Mouse (Mus musculus): ENCODE data around the gene Wwox.

Wwox gene

DNA sequence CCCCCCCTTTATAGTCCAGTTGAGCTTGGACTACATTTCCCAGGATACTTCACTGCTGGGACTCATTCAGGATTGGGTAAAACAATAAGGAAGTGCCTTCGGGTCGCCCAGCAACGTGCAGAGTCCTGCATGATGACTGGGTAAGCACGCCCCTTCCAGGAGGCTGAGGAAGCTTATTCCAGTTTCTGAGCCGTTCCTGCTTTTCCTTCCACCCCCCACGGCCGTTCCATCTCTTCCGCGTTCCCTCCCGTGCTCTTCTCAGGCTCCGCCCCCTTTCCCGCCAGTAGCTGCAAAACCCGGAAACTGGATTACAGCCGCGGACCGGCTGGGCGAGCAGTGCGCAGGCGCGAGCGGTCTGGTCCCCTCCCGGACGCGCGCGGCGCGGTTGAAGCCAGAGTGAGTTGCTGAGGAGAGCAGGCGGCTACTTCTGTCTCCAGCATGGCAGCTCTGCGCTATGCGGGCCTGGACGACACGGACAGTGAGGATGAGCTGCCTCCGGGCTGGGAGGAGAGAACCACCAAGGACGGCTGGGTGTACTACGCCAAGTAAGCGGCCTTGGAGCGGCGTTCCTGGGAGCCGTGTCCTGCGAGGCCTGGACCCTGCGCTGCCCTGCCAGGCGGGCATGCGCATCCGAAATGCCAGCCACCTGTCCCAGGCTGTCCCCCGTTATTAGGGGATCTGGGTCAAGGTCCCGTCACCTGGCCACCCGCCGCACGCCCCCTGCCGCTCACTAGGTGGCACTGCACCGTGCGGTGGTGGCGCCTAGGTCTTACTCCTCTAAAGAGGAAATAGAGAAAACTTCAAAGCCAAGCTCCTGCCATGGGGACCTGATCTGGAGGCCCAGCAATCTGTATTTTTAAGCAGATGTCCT is at the start of gene Wwox:
Gene Wwox, plus strand, starts transcription at position 322 of the 871 bp plus-strand sequence.
- DNase-seq, result peak; percentile 99

DNA sequence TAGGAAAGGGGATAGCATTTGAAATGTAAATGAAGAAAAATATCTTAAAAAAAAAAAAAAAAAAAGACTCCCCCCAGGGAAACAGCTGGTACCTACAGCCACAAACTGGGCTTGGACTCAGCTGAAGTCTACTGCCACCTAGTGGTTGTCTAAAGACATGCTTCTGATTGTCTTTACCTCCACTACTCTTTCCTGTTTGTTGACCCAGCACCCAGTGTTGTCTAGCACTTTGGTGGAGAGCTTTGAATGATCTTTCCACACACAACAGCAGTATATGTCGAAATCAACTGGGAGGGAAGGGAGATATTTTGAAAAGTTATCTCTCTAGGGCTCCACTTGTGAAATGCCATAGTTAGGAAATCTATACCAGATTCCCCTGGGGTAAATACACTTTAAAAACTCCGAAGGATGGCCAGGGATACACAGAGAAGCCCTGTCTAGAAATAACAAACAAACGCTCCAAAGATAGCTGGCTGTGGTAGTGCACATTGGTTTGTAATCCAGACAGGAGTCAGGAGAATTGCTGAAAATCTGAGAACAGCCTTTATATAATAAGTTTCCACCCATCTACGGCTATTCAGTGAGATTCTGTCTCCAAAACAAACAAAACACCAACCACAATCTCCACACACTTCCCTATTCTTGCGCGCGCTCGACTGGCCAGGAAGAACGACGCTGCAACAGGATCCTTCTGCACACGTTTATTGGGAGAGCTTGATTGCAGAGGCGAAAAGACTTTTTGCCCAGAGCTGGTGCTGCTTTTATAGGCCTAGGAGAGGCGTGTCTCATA is 48.8 kb upstream of the Wwox start:
- peak in 1 of 2 experiments; percentile 4 for DNase-seq

DNA sequence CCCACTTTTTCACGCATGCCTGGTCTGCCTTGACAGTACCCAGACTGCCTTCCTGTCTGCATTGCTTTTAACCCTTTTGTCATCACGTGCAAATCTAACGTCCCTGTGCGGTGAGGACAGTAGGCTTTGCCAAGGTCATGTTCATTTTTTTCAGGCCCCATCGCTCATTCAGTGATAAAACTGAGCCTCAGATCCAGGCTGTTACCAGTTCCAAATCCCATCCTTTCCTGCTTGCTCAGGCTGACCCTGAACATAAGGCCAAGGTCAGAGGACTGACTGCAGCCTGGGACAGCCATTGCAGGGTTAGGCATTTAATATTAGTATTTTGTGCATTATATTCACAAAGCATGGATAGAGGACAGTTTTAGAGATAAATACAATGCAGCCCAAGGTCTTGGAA is 41.1 kb upstream of the Wwox start:
- DNase-seq, result no peak

DNA sequence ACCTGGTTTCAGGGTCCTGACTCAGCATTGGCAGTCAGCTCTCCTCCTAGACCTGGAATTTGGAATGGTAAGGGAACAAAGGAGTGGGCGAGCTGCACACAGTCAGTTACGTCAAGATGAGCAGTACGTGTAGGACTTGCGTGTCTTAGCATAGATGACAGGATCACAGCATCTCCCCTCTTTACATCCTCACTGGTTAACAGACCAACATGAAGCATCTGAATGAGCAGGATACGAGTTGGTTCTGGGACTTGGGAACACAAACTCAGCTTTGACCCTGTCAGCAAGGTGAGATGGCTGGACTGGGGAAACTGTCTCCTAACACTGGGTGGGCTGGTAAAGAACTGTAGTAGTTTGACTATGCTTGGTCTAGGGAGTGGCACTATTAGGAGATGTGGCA is 40.2 kb upstream of the Wwox start:
- no peak for DNase-seq

DNA sequence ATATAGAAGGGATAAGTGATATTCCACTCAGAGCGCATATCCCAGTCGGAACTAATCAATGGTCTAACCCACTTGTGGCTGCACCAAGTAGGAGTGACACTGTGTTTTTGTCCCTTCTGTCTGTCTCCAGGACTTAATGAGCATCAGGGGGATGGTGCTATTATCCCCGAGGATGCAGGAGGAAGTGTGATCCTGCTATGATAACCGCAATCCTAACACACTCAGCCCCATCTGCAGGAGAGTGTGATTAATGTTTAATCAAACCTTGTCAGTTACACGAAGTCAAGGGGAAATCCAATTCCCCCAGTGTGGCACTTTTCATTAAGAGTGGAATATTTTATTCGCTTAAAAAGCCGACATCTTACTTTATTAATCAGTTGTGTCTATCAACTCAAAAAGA is 37.8 kb upstream of the Wwox start:
- no peak for DNase-seq

DNA sequence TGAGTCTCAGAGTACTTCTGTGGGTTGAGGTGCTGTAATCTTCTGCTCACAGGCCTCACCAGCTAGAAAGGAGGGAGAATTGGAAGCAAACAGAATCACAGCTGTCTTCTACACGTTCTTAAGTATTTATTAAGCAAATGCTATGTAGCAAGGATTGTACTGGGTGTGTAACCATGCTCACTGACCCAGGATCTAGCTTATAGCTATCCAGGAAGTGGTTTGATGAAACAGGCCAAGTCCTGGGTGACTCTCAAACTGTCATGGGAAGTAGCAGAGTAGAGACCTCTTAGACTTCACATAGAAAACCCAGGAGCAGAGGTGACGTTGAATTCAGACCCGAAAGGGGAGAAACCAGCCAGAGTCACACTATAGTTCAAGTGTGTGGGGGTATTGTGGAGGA is 28.0 kb upstream of the Wwox start:
- DNase-seq, result no peak

DNA sequence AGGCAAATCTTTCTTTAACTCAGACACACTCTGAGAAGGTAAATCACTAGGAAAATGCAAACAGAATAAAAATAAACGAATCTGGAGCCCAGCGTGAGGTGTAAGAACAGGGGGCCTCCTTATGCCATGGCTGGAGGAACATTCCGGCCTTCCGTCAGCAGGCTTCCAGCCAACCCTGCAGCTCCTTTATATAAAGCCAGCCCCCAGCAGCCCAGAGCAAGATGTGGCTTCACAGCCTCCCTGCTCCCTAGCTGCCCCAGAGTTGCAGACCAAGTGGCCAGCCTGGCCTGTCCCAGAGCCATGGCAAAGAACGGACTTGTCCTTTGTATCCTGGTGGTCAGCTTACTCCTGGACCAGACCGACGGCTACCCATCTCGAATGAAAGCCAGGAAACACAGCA is 21.7 kb upstream of the Wwox start, which contains the start of gene Clec3a:
Gene Clec3a, plus strand, starts transcription at position 301 of the 400 bp plus-strand sequence.
- no peak for DNase-seq

DNA sequence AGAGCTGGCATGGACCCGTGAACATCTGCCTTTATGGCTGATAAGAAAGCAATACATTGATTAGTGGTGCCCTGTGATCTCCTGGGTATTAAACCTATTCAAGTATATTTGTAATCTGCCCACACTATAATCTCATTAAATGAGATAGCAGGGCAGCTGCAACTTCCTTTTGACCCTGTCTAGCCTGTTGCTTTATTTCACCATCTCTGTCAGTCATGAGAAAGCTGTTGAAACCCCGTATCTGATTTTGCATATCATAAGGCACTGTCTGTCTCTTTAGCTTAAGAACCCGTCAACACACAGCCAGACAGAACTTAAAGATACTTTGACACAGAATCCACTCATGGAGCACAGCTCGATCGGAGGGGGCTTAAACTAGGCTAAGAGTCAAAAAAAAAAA is 21.0 kb upstream of the Wwox start:
- no peak for DNase-seq

DNA sequence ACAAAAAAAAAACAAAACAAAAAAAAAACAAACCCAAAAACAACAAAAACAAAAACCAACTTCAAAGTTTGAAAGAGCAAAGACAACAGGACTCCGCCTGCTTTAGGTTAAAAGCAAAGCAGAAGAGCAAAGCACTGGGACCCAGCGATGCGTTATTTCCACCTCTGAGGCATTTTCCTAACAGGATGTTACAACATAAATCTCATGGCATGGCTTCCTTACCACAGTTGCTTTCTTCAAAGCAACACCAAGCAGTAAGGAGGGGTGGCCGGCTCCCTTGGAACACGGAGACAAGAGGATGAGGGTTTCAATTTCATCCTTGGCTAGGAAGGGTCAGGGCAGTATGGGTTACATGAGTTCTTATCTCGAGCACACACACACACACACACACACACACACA is 20.6 kb upstream of the Wwox start:
- no peak for DNase-seq

DNA sequence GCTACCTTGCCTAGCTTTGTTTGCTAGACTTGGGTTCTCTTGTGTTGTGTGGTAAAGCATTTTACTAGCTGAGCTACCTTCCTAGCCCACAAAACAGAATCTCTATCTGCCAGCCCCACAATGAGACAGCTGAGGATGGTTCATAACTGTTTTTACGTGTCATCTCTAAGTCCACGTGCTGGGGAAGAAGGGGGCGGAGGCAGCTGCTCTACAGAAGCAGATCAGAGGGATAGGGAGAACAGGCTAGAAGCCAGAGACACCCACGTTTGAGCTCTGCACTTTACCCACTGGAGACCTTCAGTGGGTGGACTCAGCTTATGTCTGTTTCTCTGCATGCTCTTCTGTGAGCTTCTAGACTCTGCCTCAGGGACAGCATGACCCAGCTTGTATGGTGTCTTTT is 17.9 kb upstream of the Wwox start:
- DNase-seq, result no peak

DNA sequence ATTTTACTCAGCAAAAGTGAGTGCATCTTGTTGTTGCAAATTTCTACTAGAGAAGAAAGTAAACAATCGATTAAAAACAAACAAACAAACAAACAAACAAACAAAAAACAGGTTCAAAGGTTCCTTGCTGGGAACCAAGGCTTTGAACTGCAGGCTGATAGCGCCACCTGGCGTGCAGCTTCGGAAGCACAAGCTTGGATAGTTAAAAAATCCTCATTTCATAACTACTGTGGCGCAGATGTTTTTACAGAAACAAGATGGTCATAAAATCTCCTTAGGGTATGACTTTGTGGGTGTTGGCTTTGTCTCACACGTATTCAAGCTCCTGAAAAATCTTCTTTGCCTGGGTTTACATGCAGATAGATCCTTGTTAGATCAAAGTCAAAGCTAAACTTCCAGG is 1.2 kb upstream of the Wwox start:
- DNase-seq, result peak in 1 of 2 experiments; percentile 29

DNA sequence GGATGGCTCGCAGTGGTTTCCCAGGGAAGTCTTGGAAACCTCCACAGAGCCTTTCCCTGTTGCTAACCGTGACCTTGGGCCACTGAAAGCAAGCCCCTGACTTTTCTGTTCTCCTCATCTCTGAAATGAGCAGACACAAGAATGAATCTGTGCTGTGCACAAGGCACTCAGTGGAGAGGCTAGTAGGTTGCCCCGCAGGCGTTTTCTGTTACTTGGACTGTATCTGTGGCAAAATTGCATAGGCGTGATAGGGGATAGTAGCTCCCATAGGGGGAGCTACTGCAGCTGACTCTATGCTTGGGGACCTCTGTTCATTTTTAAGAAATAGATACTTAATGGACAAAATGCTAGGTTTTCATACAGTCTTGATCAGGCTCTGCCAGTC is 742 bp downstream of the Wwox start:
- DNase-seq, result no peak

DNA sequence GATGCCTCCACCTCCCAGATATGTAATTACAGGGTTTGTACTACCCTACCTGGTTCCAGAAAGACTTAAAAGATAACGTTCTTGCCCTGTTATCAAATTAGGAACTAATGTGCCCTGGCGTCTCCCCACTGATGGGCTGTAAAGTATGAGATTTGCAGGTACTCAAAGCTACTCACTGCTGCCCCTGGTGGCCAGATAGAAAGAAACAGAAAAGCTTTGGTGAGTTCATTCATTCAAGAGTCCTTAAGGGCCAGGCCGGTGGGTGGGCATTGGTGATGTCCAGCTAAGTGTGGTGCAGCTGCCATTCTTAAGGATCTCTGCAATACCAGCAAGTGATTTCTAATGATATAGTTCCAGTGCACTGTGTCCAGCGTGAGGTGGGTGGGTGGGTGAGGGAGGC is 2.2 kb downstream of the Wwox start:
- no peak for DNase-seq

DNA sequence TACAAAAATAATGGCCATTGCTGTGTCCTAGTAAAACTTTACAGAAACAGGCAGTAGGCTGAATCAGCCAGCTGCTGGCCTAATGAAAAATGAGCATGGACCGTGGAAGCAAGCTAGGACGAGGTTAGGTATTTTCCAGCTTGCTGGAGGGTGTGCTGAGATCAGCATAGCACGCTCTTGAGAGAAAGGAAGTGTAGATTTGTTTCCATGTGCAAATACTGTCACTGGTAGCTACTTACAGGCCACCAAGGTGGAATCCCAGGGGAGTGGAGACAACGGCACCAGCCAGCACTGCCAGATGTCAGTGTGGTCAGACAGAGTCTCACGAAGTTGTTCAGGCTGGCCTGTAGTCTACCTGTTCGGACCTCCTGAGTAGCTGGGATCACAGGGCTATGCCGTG is 7.4 kb downstream of the Wwox start:
- no peak for DNase-seq

DNA sequence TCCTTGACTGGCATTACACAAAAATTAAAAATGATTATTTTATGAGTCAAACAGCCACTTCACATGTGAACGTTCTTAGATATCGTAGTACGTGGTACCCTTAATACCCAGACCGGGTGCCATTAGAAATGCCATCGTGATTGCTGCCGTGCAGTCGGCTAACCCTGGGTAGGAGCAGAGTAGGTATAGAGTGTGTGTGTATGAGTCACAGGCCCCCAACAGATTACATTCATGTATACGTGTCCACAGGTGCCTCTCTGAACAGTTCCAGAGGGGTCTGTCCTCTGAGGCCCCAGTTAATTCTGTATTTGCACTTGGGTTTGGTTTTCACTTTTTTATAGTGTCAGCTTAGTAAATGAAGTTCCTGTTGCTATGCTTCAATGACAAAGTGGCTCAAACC is 12.8 kb downstream of the Wwox start:
- no peak for DNase-seq

DNA sequence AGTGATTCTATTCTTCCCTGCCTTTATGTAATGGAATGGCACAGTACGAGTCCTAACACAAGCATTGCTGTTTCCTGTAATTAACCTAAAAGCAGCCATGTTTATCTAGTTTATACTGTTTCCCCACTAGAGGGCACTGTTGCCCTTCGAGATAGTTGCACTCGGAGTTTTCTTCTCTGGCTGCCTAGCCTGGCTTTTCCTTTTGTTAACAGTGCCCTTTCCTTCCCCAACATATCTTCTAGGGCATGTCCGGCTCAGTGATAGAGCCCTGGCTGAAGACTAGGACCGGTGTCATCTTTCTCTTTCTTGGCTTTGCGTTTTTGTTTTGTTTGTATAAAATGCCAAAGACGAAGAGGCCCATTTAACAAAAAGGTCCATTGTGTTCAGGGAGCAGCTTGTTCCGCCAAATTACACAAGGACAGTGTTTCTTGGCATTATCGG is 13.3 kb downstream of the Wwox start:
- DNase-seq, result peak; percentile 47 to 66

DNA sequence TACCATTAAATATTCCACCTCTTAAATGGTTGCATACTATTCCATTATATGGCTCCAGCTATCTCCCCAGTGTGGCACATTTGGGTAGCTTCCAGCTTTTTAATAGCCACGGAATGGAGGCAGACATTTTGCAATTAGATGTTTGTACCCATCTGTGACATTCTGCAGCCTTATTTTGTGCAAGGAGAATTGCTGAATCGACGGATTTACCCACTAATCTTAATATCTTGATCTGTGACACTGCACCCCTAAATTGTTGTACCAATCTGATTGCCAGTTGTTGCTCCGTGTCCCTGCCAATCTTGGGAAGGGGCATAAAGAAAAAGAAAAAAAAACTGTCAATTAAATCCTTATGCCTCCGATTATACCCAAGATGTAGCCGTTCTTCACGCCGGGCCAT is 15.8 kb downstream of the Wwox start:
- DNase-seq, result no peak

DNA sequence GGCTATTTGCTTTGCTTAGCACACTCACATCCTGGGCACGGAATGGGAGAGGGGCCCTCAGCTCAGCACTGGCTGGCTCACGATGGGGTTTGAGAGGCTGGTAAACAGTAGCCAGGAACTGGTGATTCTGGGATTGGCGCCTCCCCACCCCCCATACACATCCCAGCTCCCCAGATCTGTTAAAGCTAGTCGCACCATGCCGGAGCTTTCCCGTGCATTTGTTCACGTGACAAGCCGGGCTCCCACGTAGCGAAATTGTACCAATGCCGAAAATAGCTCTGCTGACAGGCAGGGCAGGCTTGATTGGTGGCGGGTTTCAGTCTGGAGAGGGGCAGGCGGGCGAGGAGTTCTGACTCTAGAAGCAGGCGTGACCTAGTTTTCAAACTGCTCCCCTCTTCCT is 16.5 kb downstream of the Wwox start:
- DNase-seq, result peak; percentile 65 to 77

DNA sequence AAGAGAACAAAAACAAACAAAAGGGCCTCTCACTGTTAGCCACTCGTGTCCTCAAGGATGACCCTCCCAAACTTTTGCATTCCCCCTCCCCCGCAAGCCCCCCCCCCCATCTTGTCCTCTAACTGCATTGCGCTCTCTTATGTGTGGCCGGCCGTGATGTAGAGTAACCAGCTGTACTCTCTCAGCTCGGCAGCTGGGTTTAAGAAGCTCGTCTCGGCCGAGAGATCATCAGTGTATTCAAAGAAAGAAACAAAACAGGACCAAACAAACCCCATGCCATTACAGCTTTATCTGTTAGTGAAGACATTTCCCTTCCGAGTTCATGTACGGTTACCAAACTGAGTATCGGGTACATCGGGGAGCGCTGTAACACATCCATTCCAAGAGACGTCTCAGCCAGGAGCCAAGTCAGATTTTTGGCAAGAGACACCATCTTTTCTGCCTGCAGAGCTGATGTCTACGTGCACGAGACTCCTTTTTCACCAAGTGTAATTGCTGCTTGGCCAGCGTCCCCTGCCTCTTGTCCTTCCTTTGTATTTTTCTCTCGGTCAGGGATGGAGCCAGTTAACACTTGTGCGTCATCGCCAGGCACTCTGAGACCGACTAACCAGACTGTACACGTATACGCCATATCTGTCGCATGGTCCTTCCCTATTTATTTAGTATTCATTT is 18.8 kb downstream of the Wwox start:
- peak; percentile 15 to 38 for DNase-seq

DNA sequence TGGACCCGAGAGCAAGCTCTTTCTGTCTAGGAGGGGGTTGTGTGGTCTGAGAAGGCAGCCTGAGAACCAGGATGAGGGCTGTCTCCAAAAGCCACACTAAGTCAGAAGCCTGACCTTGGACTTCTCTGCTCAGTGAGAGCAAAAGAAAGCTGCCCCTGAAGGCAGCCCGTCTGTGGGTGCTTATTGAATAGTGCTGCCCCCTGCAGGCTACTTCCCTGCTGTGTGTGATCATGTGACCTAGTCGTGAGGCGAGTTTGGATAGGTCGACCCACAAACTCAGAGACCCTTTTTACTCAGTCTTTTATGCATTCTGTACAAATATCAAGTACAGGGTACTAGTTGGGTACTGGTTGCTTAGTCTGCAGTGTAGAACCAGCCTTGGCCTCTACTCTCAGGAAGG is 21.1 kb downstream of the Wwox start:
- peak; percentile 16 to 31 for DNase-seq

DNA sequence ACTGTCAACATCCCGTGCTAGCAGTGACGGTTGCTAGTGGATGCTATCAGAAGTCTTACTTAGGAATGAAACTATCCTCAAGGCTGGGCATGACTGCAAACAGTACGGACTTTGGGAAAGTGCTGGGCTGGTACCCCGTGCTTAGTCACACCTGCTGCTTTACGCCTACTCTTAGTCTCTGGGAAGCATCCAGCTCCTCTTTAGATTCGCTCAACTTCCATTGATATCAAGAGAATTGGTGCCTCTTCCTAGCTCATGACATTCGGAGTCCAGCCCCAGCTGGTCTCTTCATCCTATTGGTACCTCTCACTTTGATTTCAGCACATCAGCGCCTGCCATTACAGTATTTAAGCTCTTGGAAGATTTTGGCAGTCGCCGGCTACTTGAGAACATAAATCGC is 23.1 kb downstream of the Wwox start:
- DNase-seq, result no peak

DNA sequence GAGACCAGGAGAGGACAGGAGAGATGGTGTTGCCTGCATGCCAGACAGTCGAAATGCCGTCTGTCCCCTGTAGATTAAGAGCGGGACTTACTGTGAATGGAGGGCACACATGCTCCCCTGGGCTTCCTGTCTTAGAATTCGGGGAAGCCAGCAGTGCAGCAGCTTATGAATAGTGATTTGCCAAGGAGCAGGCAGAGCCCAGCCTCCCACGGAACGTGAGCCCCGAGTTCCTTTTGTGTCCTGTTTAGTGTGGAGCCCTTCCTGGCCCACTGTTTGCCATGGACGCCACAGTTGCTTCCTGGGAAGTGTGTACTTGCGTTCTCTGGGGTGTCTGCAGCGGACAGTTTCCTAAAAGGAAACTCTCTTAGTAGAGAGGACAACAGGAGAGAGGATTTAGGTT is 23.9 kb downstream of the Wwox start:
- DNase-seq, result no peak

DNA sequence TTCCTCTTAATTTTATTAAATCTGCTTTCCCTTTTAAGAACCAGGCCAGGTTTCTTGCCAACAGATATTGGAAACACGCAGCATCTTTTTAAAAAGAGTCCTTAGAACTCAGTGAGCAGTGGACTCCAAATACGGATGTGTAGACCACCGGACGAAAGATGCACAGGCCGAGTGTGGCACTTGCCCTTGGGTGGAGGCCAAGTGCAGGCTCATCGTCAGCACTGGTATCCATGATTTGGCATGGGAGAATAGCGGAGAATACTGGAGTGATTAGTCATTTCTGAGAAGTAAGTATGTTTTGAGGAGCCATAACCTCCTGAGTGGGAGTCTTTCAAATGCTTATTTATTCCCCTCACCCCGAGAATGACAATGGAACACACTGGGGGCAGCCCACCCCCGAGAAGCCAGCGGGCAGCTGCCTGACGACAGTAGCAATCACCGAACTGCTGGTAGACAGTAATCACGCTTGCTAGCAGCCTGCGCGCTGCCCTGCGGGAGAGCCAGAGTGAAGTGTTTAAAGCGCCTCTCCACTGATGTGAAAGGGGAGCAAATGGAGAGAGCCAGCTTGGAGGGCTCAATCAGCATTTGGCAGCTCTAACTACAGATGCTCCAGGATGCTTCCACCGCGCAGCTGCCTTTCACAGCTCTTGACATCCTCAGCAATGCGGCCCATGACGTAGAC is 29.2 kb downstream of the Wwox start:
- DNase-seq, result no peak
